Mouse (Mus musculus): ENCODE measurements at regions not wholly inside any gene's neighbourhood (a gene's known extent, or its start where the extent isn't known, plus 50 kb on each side); places are given as distances from the start of the nearest gene placed in this dataset.
"Not testable (repeated sequence)": the region's sequence is repeated elsewhere in the genome, so short reads cannot be mapped to it uniquely, and the experiment has no call there.

GRCm38 (mm10) chr16:57923447-57924129 is 169.1 kb upstream of the Col8a1 start:
- DNase-seq (ENCODE audit: low read depth, low spot score) = no peak

- DNase-seq (ENCODE audit: low read depth, low spot score) = no peak
Observed at GRCm38 (mm10) chr16:57924130-57924495, 169.6 kb upstream of the Col8a1 start.

- DNase-seq (ENCODE audit: low read depth, low spot score) = no peak
Observed at GRCm38 (mm10) chr16:57927816-57928215, 173.3 kb upstream of the Col8a1 start.

DNA sequence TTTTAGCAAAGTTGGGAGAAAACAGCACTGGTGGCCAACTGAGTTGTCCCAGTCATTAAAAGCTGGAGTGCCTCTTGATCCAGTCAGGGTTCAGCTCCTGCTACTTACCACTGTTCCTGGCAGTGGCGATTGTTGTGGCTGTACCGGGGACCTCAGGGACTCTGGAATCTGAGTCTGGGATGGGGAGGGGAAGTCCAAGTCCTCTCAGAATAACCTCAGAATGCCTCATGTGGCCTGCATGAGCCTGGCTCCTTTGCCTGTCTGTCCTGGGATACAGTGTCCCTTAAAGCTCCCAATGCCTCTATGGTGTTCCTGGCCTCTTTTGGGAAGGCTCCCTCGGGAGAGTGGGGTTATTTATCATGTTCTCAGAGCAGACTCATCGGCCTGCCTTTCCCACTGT is 173.8 kb upstream of the Col8a1 start:
- DNase-seq (ENCODE audit: low read depth, low spot score) = no peak

DNA sequence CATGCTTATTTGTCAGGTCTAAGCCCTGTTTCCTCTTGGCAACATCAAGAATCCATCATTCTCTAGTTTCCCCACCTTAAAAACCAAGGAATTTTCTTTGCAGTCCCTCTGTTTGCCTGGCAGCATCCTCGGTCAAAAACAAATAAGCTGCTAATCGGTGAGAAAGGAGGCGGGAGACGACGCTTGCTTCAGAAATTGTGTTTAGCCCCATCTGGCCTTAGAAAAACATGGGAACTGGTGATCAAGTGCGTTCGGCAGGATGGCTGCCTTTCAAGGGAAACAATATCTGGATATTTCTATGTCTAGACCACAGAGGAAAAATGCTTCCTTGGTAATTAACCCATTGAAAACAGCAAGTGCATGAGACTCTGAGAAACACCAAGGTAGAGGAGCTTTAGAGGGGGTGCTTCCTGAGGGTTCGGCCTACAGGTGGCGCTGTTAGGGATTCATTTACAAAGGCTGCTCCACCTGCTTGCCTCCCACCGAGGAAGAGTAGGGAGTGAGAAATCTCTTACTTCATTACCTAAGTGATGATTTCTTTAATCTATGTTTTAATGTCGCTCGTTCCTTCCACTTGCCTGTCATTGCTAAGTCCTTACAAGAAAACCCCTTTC is 174.7 kb upstream of the Col8a1 start:
- DNase-seq (ENCODE audit: low read depth, low spot score) = no peak

DNA sequence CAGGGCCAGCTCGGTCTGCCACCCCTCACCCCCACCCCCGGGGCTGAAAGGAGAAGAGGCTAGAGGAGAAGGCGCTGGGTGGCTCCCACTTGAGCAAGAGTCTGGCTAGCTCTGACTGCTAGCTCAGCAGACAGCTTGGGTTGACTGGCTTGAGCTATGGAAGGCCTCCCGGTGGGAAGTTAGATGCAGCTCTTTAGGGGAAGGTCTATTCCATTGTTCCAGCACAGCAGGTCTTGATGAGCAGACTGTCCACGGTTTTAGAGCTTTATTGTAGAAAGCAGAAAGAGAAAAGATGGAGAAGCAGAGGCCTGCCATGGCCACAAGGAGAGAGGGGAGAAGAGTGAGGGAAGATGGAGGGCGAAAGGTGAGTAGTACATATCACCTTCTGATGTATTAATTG is 190.9 kb upstream of the Col8a1 start:
- DNase-seq (ENCODE audit: low read depth, low spot score) = no peak

DNA sequence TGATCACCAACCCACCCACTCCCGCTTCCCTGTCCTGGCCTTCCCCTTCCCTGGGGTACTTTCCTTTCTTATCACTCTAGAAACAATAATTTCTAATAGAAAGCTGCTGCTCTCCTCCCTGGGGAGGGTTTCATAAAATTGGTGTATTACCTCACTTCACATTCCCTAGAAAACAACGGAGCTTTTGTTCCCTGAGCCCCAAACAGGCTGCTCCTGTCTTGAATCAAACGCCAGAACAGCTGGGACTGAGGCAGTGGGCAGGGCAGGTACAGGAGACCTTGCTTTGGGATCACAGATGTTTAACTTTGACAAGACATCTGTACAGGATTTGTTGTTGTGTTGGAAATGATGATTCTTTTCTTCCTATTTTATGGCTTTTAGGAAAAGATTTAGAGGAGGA is 192.8 kb upstream of the Col8a1 start:
- peak; percentile 55 for DNase-seq (ENCODE audit: low read depth, low spot score)

DNA sequence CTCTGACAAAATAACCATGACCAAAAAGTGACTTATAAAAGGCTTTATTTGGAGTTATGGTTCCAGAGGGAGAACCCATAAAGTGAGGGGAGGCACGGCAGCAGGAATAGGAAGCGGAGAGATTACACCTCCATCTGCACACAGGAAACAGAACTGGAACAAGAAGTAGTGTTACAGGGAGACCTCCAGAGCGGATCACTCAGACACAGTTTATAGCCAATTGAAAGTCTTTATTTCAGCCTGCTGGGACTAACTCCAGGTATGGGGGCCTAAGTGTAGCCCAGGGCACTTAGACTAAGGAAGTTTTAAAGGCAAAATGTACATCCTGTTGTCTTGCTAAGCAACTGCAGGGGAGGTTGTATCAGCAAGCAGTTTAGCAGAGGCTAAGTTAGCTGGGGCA is 195.1 kb upstream of the Col8a1 start:
- DNase-seq (ENCODE audit: low read depth, low spot score) = no peak

GRCm38 (mm10) chr16:57970956-57971355 is 216.4 kb upstream of the Col8a1 start:
- no peak for DNase-seq (ENCODE audit: low read depth, low spot score)

DNA sequence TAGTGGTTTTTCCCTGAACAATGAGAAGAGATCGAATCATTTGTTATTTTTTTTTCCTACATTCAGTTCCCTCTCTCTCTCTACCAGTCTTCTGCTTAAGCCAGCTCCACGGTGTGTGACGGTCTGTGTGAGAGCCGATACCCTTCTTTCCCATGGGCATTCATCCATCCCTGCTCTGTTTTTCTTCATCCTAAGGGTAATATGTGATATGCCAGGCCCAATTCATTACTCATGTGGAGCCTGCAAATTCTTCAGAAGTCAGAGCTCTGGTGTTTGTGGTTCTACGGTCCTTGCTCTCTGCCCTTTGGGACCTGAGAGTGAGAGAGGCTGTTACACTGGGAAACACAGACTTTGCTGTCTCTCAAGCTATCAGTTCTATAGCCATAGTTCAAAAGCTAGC is 229.6 kb upstream of the Col8a1 start:
- DNase-seq (ENCODE audit: low read depth, low spot score) = no peak

GRCm38 (mm10) chr16:58005740-58006139 is 251.2 kb upstream of the Col8a1 start:
- DNase-seq (ENCODE audit: low read depth, low spot score) = no peak

- DNase-seq (ENCODE audit: low read depth, low spot score) = peak; percentile 77
Observed at GRCm38 (mm10) chr16:58013557-58013956, 259.0 kb upstream of the Col8a1 start.

- no peak for DNase-seq (ENCODE audit: low read depth, low spot score)
Observed at GRCm38 (mm10) chr16:58027525-58027924, 273.0 kb upstream of the Col8a1 start.

DNA sequence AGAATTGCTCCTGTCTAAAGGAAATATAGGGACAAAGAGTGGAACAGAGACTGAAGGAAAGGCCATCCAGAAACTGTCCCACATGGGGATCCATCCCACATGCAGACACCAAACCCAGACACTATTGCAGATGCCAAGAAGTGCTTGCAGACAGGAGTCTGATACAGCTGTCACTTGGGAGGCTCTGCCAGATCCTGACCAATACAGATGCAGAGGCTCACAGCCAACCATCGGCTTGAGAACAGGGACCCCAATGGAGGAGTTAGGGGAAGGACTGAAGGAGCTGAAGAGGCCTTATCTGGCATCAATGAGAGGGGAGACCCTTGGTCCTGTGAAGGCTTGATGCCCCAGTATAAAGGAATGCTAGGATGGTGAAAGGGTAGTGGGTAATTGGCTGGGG is 274.0 kb upstream of the Col8a1 start:
- not testable (repeated sequence) for DNase-seq (ENCODE audit: low read depth, low spot score)

DNA sequence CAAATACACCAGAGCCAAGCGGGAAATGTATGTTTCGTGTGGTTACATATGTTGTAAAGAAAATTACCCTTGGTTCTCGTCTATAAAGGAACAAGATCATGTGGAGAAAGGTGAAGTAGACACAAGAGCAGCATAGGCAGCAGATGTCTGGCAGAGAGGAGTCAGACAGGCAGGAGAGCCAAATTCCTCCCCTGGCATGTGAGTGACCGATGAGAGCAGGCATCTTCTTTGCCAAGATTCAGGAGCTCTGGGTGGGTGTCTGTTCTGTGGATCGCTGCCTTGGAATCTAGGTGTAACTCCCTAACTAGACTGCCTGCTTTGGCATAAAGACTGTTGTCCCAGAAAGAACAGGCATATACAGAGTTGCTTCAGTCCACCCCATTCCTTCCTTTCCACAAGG is 275.1 kb upstream of the Col8a1 start:
- DNase-seq (ENCODE audit: low read depth, low spot score) = no peak

DNA sequence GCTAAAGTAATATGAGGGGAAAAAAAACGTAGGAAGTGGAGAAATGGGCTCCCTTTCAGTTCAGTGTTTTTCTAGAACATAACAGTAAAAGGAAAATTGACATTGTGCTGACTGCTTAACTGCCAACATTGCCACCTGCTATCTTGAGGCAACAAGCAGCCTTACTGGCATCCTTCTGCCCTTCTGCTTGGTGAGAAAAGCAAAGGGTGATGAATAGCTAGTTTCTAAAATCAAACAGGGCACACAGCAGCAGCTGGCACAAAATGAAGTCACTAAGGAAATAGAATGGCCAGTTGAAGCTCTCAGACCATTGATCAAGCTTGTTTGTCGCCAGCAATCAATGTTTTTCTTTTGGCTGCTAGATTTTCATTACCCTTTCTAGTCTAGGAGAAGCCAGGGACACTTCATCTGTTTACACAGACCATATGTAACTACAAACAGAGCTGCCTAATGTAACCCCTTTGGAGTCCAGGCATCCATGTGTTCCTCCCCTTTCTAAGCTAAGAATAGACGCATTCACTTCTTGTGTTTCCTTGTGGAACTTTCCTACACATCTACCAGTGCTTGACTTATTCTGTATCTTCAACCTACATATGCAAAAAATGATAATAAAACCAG is 314.2 kb upstream of the Col8a1 start:
- DNase-seq (ENCODE audit: low read depth, low spot score) = no peak

- no peak for DNase-seq (ENCODE audit: low read depth, low spot score)
Observed at GRCm38 (mm10) chr16:58072441-58072840, 317.9 kb upstream of the Col8a1 start.

DNA sequence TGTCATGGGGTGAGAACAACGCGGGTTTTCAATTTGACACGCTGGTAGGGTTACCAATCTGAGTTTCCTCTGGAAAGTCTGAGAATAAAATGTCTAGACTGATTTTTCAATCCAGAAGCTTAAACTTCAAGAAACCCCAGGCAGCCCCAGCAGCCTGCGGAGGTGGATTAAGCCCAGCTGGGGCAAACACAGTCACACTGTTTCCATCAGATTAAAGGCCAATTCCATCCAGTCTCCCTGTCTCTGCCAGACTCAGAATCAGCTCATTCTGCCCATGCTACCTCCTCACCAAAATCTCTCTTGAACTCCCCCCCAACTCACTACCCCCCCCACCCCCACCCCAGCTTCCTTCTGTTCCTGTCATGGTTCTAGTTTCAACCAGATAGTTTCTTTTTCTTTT is 307.9 kb upstream of the Dcbld2 start:
- no peak for DNase-seq (ENCODE audit: low read depth, low spot score)

- DNase-seq (ENCODE audit: low read depth, low spot score) = no peak
Observed at GRCm38 (mm10) chr16:58110452-58110851, 297.8 kb upstream of the Dcbld2 start.

DNA sequence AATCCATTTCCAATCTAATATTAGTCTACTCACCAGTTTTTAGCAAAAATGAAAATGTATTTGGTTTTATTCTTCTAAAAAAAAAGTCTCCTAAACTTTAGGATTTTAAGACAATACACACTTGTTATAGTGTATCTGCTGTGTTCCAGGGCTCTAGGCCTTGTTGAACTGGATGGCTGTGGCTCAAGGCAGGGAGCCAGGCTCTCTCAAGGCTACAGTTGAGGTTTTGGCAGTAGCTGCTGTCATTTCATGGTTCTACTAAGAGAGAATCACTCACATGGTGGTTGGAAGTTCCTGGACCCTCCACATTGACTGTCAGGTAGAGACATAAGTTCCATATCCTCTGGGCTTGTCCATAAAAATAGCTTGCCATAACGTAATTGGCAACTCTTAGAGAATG is 282.2 kb upstream of the Dcbld2 start:
- DNase-seq (ENCODE audit: low read depth, low spot score) = no peak

DNA sequence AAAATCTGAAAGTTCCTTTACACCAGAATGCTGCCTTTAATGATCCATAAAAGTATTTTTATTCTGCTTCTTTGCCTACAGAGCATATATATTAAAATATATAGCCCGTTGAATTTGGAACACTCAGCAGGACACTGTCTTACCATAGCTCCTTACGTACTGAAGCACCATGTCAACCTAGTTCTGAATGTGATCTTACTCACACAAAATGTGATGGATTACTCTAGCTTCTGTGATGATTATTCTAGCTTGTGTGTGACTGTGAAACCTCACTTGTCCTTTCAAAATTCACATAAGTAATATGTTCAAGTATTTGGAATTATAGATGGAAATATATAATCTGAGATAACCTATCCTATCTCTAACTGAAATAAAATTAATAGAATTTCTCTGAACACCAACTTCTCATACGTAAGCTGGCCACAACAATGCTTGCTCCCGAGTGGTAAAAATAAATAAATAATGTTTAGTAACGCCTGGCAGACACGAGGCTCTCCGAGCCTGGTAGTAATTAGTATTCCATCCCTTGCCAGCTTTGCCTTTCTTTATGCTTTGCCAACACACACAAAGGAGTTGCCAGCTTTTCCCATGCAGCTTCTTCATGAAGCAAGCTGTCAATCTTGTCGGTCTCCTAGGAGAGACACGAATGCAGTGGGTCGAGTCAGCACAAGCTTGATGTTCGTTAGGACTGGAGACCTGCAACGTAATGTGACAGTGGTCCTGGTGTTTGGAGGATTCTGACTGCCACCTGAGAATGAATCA is 271.9 kb upstream of the Dcbld2 start:
- no peak for DNase-seq (ENCODE audit: low read depth, low spot score)

GRCm38 (mm10) chr16:58136979-58137378 is 271.3 kb upstream of the Dcbld2 start:
- DNase-seq (ENCODE audit: low read depth, low spot score) = no peak

Data from forelimb bud, embryonic 11.5 days (tissue).